ENCODE assay signal across 23 mouse cellular contexts in the genomic region with DNA sequence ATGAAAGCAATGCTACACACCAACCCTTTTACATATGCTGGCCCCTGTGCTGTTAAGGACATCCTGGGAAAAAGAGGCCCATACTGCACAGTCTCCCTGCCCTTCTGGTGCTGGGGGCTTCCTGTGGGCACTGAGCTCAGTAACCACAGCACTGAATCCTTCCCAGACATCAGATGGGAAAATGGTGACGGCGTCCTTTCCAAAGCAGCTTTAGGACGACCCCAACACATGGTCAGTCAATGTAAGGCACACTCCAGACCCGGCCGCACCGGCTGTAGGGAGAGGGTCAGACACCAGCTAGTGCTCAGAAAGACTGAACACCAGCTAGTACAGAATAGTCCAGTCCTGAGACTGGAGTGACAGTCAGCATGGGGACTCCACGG. TPM values are rescaled to one million over a fixed set of nuclear protein-coding genes. Genes with fewer than 3 reads are reported as not detected.
DNase-seq lines count a peak whose midpoint lies in the region; ATAC-seq and TF ChIP-seq lines count a peak whose summit lies in the region.
"Had no signal": no experiment of that assay in that cellular context is flagged by ENCODE, and none has a peak within 500 bp of the region (broad histone marks: within the 10 kb centered on the region; RNA-seq: fewer than 3 reads in every experiment).

No protein-coding gene starts in this region.

- H3K9ac ChIP-seq in liver, embryonic 12.5 days, result peak overlapping the region; percentile 30; the same call in 1 of the 2 replicates
- H3K9ac ChIP-seq: forebrain, embryonic 13.5 days; heart, embryonic 13.5 days; hindbrain, embryonic 12.5 days; hindbrain, embryonic 15.5 days had no signal

- no peak overlapping the region for H3K27ac ChIP-seq in liver, embryonic 12.5 days
- H3K27ac ChIP-seq: forebrain, embryonic 10.5 days; forebrain, embryonic 13.5 days; heart, embryonic 13.5 days; hindbrain, embryonic 12.5 days; hindbrain, embryonic 15.5 days had no signal

- TF ChIP-seq CTCF in G1E (IDR thresholded peaks at IDR 0.05; ENCODE audit: low read depth, low read length), result no peak

- WGBS in liver, embryonic 12.5 days (ENCODE audit: insufficient replicate concordance), result 82% methylated on average over 7 of the region's 7 CpGs

- peak; percentile 20 for DNase-seq in cerebellum, adult 8-10 months
- no peak for DNase-seq in cerebellum, postnatal 25 days
- peak; percentile 74 for DNase-seq in heart, adult 11 months
- DNase-seq in heart, postnatal 25 days (ENCODE audit: low spot score), result no peak
- DNase-seq in liver (no peak), G1E (ENCODE audit: low spot score) (no peak)
- DNase-seq: adrenal gland, adult 2 months; adrenal gland, postnatal 14 days; B cell, adult 2 months; cerebellum, adult 11 months; cerebellum, adult 9-11 months; gastrocnemius, postnatal 10 days; gastrocnemius, postnatal 36 days; heart, postnatal 14 days had no signal

- no peaks in the 10 kb centered on the region for H3K9me3 ChIP-seq in liver, embryonic 12.5 days (replicated peaks)
- H3K9me3 ChIP-seq in G1E (replicated peaks), result no peaks in the 10 kb centered on the region
- H3K9me3 ChIP-seq: forebrain, embryonic 10.5 days; hindbrain, embryonic 12.5 days; hindbrain, embryonic 15.5 days had no signal

- ATAC-seq in liver, embryonic 12.5 days, result no peak
- no peak for ATAC-seq in G1E (ENCODE audit: extremely low read depth, insufficient number of reproducible peaks, low FRiP score, poor library complexity, severe bottlenecking)
- ATAC-seq: forebrain, embryonic 13.5 days; forebrain, embryonic 16.5 days; intestine, postnatal 0 days had no signal

- intact Hi-C loops in heart, postnatal 25 days (cut with DNase I), result no loop called here

- 0 out of 2 replicates have a peak overlapping the region, but pooled peaks have one; percentile 17 for H3K4me2 ChIP-seq in liver, embryonic 12.5 days
- H3K4me2 ChIP-seq: forebrain, embryonic 13.5 days; heart, embryonic 13.5 days; hindbrain, embryonic 12.5 days; hindbrain, embryonic 15.5 days had no signal

- H3K27me3 ChIP-seq in liver, embryonic 12.5 days (replicated peaks), result no peaks in the 10 kb centered on the region
- H3K27me3 ChIP-seq in G1E (ENCODE audit: insufficient read depth, low read length), result no peaks in the 10 kb centered on the region
- H3K27me3 ChIP-seq: CH12.LX; forebrain, embryonic 13.5 days; heart, embryonic 13.5 days; hindbrain, embryonic 12.5 days; hindbrain, embryonic 15.5 days had no signal

- H3K36me3 ChIP-seq in liver, embryonic 12.5 days, result no peaks in the 10 kb centered on the region; the same call in 1 of the 2 replicates
- peaks cover 29% of the 10 kb centered on the region for H3K36me3 ChIP-seq in G1E (replicated peaks)
- H3K36me3 ChIP-seq: forebrain, embryonic 10.5 days; heart, embryonic 13.5 days; hindbrain, embryonic 12.5 days; hindbrain, embryonic 15.5 days had no signal

- no peak overlapping the region for H3K4me3 ChIP-seq in liver, embryonic 12.5 days
- H3K4me3 ChIP-seq in G1E (ENCODE audit: low read depth, low read length), result peak overlapping the region; percentile 59; the same call in 1 of the 2 replicates
- H3K4me3 ChIP-seq: forebrain, embryonic 10.5 days; forebrain, embryonic 13.5 days; heart, embryonic 13.5 days; hindbrain, embryonic 12.5 days; hindbrain, embryonic 15.5 days had no signal

- peaks cover 80% of the 10 kb centered on the region for H3K4me1 ChIP-seq in liver, embryonic 12.5 days
- H3K4me1 ChIP-seq in G1E (ENCODE audit: insufficient read depth, low read depth, low read length), result peaks cover 88% of the 10 kb centered on the region
- H3K4me1 ChIP-seq: forebrain, embryonic 13.5 days; hindbrain, embryonic 12.5 days; hindbrain, embryonic 15.5 days had no signal

RNA-seq across cellular contexts. Expression of a gene that starts 13.4 kb away (rescaled TPM):
- total RNA-seq in heart, postnatal 25 days (2021), result 10 to 100 TPM; 26.9 to 28.3 TPM
- polyA plus RNA-seq in liver, embryonic 12.5 days (2016; fragmentation: Nextera tagmentation; extraction: Ambion mirVana), result 9.1 and 9.5 TPM in 2 replicates
- total RNA-seq in G1E (2014; fragmentation: Nextera tagmentation) (66.4 and 69.3 TPM in 2 replicates), G1E (2017) (20.4 and 23.6 TPM in 2 replicates)
- polyA plus RNA-seq in G1E (2012), result 11.1 and 12.7 TPM in 2 replicates

Comparison
In these comparisons a context has a peak if more than half of its experiments do, and no peak if none do; other contexts are left out.
1. DNase-seq: peak in cerebellum, adult 8-10 months (single experiment) and heart, adult 11 months (single experiment); none in cerebellum, postnatal 25 days (0 of 2), heart, postnatal 25 days (single experiment), liver (single experiment) and G1E (single experiment).